Mouse (Mus musculus): Measurements from ENCODE around the gene Pde8b. TPM values are rescaled to one million over a fixed set of nuclear protein-coding genes. Genes with fewer than 3 reads are reported as not detected.
A peak's percentile ranks its signal among the peaks of the same experiment; 100 is the strongest.

Gene Pde8b
- polyA plus RNA-seq, 1 experiment from 2014 or later, result 1.5 TPM

DNA sequence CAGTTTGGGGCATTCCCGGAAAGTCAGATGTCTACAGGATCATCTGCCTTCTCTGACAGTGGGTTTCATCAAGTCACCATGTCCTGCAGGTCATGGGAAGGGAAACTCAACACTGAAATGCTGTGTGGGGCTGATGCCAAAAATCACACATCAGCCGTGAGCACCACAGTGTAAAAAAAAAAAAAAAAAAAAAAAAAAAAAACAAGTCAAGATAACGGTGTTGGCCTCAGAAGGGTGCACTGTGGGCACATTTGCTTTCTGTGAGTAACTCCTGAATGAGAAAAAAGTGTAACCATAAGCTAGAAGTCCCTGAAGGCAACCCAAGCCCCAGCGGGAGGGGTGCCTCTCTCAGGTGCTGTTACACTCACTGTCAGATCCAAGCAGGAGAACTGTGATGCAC, 199.7 kb downstream of the Pde8b start:
- no peak overlapping the region for H3K4me3 ChIP-seq
- 98% methylated on average over 4 of the region's 4 CpGs for WGBS
- DNase-seq (ENCODE audit: low spot score), result no peak
- H3K9me3 ChIP-seq (replicated peaks), result no peaks in the 10 kb centered on the region
- H3K36me3 ChIP-seq, result no peaks in the 10 kb centered on the region
- H3K27ac ChIP-seq (replicated peaks), result no peak overlapping the region
- no peaks in the 10 kb centered on the region for H3K27me3 ChIP-seq (ENCODE audit: low read depth, poor library complexity, severe bottlenecking)
- no peaks in the 10 kb centered on the region for H3K4me1 ChIP-seq

DNA sequence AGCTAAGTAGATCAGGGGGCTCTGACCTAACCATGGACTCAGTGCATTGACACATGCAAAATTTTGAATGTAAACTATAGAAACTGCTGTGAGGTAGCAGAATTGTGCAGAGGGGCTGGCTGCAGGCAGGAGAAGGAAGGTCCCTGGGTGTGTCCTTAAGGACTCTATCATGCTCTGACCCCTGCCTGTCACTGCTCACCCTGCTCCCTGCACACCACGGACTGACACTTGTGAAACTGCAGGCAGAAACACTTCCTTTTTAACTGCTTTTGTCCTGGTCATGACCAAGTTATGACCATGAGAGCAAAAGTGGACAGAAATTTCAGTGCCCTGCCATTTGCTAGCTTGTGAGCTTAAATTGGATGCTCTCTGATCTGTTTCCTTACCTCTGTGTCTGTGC, 206.0 kb downstream of the Pde8b start:
- WGBS, result 52% methylated on average over 1 of the region's 1 CpGs
- Histone ChIP-seq H3K27ac (replicated peaks) (no peak overlapping the region), H3K27me3 (ENCODE audit: low read depth, poor library complexity, severe bottlenecking) (no peaks in the 10 kb centered on the region), H3K4me3 (no peak overlapping the region), H3K36me3 (no peaks in the 10 kb centered on the region), H3K4me1 (no peaks in the 10 kb centered on the region), H3K9me3 (replicated peaks) (no peaks in the 10 kb centered on the region)
- no peak for DNase-seq (ENCODE audit: low spot score)

DNA sequence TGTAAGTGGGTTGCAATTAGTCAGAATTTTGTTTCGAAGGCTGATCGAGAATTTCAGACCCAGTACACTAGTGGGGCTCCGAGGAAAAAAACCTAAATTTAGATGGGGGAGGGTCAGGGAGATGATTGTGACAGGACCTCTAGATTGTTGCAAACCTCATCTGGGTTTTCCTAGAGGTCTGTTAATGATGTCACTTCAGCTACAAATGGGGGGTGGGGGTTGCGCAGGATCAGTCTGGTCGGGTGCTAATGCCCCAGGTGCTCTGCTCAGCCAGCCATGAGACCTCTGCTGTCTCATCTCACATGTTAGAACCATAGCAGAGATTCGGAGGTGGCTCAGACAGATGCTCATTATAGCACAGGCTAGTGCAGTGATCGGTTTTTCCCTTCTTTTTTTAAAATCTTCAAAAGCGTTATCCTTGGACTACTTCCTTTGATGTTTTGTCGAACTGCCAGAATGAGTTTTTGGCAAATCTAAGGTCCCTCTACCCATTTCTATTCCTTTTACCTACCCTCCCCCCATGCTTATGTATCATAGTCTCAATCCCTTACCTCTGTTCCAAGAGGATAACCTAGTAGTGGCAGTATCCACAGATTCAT, 209.9 kb downstream of the Pde8b start:
- Histone ChIP-seq H3K36me3 (no peaks in the 10 kb centered on the region), H3K4me1 (no peaks in the 10 kb centered on the region), H3K9me3 (replicated peaks) (no peaks in the 10 kb centered on the region), H3K4me3 (no peak overlapping the region), H3K27me3 (ENCODE audit: low read depth, poor library complexity, severe bottlenecking) (no peaks in the 10 kb centered on the region), H3K27ac (replicated peaks) (no peak overlapping the region)
- DNase-seq (ENCODE audit: low spot score), result no peak
- 91% methylated on average over 9 of the region's 9 CpGs for WGBS

DNA sequence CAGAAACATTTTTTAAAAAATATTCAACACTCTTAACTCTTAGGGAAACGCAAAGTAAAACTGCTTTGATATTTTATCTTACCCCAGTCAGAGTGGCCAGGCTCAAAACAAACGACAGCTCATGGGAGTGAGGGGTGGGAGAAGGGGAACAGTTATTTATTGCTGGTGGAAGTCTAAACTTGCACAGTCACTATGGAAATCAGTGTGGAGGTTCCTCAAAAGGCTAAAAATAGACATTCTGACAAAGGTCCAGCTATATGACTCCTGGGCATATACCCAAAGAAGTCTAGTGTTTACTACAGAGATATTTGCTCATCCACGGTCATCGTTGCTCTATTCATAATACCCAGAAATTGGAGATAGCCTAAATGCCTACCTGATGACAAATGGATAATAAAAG, 211.9 kb downstream of the Pde8b start:
- Histone ChIP-seq H3K4me1 (no peaks in the 10 kb centered on the region), H3K36me3 (no peaks in the 10 kb centered on the region), H3K27me3 (ENCODE audit: low read depth, poor library complexity, severe bottlenecking) (no peaks in the 10 kb centered on the region), H3K27ac (replicated peaks) (no peak overlapping the region), H3K9me3 (replicated peaks) (no peaks in the 10 kb centered on the region), H3K4me3 (no peak overlapping the region)
- WGBS, result 87% methylated on average over 4 of the region's 4 CpGs
- DNase-seq (ENCODE audit: low spot score), result no peak

DNA sequence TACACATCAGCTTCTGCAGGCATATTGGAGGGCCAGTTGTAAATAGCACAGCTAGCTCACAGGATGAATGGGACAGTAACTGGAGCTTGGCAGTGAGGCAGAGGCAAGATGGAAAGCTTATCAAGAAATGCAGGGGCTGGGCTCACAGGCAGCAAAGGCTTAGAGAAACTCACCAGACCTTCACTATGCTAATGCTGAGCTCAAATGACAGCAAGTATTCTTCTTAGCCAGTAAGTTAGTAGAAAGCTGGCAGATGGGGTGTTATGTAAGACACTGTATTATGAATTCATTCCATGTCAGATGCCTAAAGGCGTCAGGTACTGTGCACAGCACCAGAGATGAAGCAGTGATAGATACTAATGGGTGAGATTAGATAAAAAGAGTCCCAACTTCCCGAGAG, 215.4 kb downstream of the Pde8b start:
- H3K36me3 ChIP-seq, result no peaks in the 10 kb centered on the region
- no peak overlapping the region for H3K4me3 ChIP-seq
- no peaks in the 10 kb centered on the region for H3K27me3 ChIP-seq (ENCODE audit: low read depth, poor library complexity, severe bottlenecking)
- no peak overlapping the region for H3K27ac ChIP-seq (replicated peaks)
- H3K4me1 ChIP-seq, result 0 out of 2 replicates have a peak, but pooled peaks cover 2% of the 10 kb centered on the region
- WGBS, result 76% methylated on average over 2 of the region's 2 CpGs
- no peaks in the 10 kb centered on the region for H3K9me3 ChIP-seq (replicated peaks)
- DNase-seq (ENCODE audit: low spot score), result no peak

DNA sequence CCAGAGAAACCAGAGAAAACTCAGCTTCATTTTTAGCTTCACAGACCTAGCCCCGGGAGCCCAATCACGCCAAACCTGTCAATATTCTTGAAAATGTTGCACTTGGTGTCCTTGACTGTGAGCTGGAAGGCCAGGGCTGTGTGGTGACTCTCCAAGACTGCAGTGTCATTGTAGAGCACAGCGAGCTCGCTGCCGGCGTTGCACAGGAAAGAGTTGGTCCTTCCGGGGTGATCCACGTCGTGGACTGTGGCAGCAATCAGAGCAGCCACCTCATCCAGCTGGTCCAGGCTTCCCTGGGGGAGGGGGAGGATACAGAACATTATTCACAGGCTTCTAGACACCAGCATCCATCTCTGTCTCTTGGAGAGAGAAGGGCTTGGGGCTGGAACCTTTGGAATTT, 216.0 kb downstream of the Pde8b start:
- no peak for DNase-seq (ENCODE audit: low spot score)
- Histone ChIP-seq H3K4me1 (0 out of 2 replicates have a peak, but pooled peaks cover 2% of the 10 kb centered on the region), H3K9me3 (replicated peaks) (no peaks in the 10 kb centered on the region), H3K27me3 (ENCODE audit: low read depth, poor library complexity, severe bottlenecking) (no peaks in the 10 kb centered on the region), H3K4me3 (no peak overlapping the region), H3K27ac (replicated peaks) (no peak overlapping the region), H3K36me3 (no peaks in the 10 kb centered on the region)
- WGBS, result 93% methylated on average over 9 of the region's 9 CpGs

DNA sequence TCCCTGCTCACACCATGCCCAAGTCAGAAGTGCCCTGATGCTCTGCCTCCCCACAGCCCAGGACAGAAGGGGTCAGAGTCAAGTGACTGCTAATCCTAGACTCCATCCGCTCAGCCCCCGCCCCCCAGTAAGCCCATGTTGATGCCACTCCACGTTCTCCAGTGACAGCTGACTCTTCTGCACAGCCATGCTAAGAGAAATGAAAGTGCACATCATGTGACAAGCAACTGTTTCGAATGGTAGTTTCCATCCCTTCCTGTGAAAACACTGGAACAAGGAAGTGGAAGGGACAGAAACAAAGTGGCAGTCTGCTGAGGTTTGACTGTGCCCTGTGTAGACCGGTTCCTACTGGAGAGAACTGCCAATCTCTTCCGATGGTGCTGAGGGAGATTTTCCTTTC, 217.2 kb downstream of the Pde8b start:
- 86% methylated on average over 6 of the region's 6 CpGs for WGBS

DNA sequence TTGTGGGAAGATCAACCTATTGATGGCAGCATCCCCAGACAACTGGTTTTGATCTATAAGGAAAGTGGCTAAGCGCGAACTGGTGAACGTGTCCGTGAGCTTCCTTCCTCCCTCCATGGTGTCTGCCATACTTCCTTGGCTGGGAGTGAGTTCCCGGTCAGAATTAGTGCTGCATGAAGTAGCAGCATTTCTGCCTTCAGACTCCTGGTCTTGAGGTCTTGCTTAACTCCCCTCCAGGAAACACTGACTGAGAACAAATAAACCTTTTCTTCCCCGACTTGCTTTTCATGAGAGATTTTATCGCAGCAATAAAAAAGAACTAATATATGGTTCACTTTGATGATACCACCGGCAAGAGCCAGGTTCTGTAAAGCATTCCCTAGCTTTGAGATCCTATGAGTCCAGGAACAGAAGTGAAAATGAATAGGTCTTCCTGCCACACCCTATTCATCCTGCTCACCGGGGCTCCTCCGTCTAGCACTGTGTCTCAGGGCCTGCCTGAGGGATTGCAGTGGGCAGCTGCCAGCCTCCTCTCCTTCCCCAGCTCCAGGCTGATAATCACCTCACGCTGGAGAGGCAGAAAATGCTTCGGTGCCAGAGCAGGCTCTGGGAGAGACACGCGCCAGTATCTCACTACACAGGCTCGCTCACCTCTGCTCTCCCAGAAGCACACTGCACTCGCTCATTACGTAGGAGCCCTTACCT, 217.9 kb downstream of the Pde8b start:
- Histone ChIP-seq H3K36me3 (no peaks in the 10 kb centered on the region), H3K4me3 (no peak overlapping the region), H3K27me3 (ENCODE audit: low read depth, poor library complexity, severe bottlenecking) (no peaks in the 10 kb centered on the region), H3K9me3 (replicated peaks) (no peaks in the 10 kb centered on the region), H3K4me1 (0 out of 2 replicates have a peak, but pooled peaks cover 2% of the 10 kb centered on the region), H3K27ac (replicated peaks) (peak overlapping the region; percentile 33; the same call in 1 of the 2 replicates)
- 82% methylated on average over 17 of the region's 17 CpGs for WGBS
- no peak for DNase-seq (ENCODE audit: low spot score)

More for the DNA sequence above, 217.2 kb downstream of the Pde8b start:
- H3K36me3 ChIP-seq, result no peaks in the 10 kb centered on the region
- H3K4me1 ChIP-seq, result 0 out of 2 replicates have a peak, but pooled peaks cover 2% of the 10 kb centered on the region
- H3K9me3 ChIP-seq (replicated peaks), result no peaks in the 10 kb centered on the region
- no peak for DNase-seq (ENCODE audit: low spot score)
- H3K27ac ChIP-seq (replicated peaks), result no peak overlapping the region
- no peak overlapping the region for H3K4me3 ChIP-seq
- no peaks in the 10 kb centered on the region for H3K27me3 ChIP-seq (ENCODE audit: low read depth, poor library complexity, severe bottlenecking)

DNA sequence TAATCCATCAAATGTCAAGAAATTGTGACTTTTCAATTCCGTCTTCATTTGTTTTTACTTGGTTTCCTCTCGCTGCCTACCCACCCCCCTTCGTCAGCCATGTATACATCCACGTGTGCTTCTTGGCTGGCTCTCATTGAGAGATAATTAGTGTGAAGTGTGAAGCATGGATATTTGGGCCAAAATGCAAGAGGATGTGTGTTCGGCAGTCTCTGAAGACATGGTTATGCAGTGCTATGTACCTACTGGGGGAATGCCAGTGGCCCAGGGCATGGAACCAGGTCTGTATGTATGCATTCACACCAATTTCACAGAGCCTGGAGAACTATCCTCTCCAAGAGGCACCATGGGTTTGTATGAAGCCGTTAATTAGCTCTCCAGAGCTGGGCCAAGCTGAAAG, 219.3 kb downstream of the Pde8b start:
- no peaks in the 10 kb centered on the region for H3K9me3 ChIP-seq (replicated peaks)
- H3K4me1 ChIP-seq, result 0 out of 2 replicates have a peak, but pooled peaks cover 2% of the 10 kb centered on the region
- H3K27ac ChIP-seq (replicated peaks), result no peak overlapping the region
- no peaks in the 10 kb centered on the region for H3K27me3 ChIP-seq (ENCODE audit: low read depth, poor library complexity, severe bottlenecking)
- 93% methylated on average over 6 of the region's 6 CpGs for WGBS
- H3K4me3 ChIP-seq, result no peak overlapping the region
- DNase-seq (ENCODE audit: low spot score), result no peak
- H3K36me3 ChIP-seq, result no peaks in the 10 kb centered on the region

DNA sequence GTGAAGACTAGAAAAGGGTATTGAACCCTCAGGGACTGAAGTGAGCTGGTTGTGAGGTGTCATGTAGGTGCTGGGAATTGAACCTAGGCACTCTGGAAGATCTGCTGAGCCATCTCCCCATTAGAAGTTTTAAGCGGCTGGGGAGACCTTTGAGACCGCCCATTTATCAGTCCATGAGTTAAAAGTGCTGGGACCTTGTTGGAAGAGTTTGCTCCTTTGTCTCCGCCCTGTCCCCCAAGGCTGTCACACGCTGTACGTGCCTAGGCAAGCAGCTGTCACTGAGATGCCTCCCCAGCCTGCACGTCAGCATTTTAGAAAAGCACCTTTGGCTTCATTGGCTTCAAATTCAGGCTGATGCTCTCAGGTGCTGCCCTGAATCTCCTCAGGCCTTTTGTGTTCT, 229.9 kb downstream of the Pde8b start:
- DNase-seq (ENCODE audit: low spot score), result no peak
- Histone ChIP-seq H3K9me3 (replicated peaks) (no peaks in the 10 kb centered on the region), H3K4me1 (peaks cover 20% of the 10 kb centered on the region), H3K27ac (replicated peaks) (no peak overlapping the region), H3K27me3 (ENCODE audit: low read depth, poor library complexity, severe bottlenecking) (no peaks in the 10 kb centered on the region), H3K4me3 (no peak overlapping the region), H3K36me3 (no peaks in the 10 kb centered on the region)
- WGBS, result 86% methylated on average over 6 of the region's 6 CpGs

DNA sequence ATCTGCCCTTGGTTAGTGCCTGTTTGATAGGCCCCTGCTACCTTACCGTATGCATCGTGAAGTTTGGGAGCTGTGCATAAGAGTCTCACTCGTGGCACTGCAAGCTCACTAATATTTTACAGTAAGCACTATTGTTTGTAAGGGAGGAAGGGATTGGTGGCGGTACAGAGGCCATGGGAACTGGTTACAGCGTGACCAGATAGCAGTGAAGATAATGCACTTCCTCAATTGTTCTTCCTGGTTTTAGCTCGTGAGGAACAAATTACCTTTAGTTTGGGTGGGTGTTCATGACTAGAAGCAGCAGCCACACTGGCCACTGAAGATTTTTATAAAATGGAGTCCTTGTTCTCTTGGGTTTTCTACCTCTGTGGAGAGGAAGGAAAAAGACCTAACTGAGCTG, 230.8 kb downstream of the Pde8b start:
- Histone ChIP-seq H3K9me3 (replicated peaks) (no peaks in the 10 kb centered on the region), H3K4me1 (peaks cover 21% of the 10 kb centered on the region), H3K36me3 (no peaks in the 10 kb centered on the region), H3K4me3 (no peak overlapping the region), H3K27me3 (ENCODE audit: low read depth, poor library complexity, severe bottlenecking) (no peaks in the 10 kb centered on the region), H3K27ac (replicated peaks) (no peak overlapping the region)
- DNase-seq (ENCODE audit: low spot score), result no peak
- 89% methylated on average over 6 of the region's 6 CpGs for WGBS

DNA sequence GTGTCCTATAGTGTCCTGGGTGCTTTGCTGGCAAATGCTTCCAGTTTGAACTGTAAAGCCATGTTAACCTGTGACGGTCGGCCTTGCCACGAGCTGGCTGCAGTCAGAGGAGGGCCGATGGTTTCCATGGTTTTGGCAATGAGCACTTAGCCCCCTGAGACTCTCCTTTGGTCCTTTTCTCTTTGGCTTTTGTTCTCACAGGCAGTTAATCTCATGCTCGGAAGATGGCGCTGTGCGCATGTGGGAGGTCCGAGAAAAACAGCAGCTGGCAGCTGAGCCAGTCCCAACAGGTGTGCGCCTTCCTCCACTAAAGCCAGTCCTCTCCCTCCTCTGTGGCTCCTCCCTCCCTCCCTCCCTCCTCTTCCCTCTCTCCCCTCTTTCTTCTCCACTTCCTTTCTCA, 232.2 kb downstream of the Pde8b start:
- no peak overlapping the region for H3K4me3 ChIP-seq
- no peaks in the 10 kb centered on the region for H3K27me3 ChIP-seq (ENCODE audit: low read depth, poor library complexity, severe bottlenecking)
- H3K36me3 ChIP-seq, result peaks cover 1% of the 10 kb centered on the region
- peak; percentile 80 for DNase-seq (ENCODE audit: low spot score)
- peak overlapping the region; percentile 43; the same call in 1 of the 2 replicates for H3K27ac ChIP-seq (replicated peaks)
- peaks cover 21% of the 10 kb centered on the region for H3K4me1 ChIP-seq
- no peaks in the 10 kb centered on the region for H3K9me3 ChIP-seq (replicated peaks)
- WGBS, result 4% methylated on average over 9 of the region's 9 CpGs

DNA sequence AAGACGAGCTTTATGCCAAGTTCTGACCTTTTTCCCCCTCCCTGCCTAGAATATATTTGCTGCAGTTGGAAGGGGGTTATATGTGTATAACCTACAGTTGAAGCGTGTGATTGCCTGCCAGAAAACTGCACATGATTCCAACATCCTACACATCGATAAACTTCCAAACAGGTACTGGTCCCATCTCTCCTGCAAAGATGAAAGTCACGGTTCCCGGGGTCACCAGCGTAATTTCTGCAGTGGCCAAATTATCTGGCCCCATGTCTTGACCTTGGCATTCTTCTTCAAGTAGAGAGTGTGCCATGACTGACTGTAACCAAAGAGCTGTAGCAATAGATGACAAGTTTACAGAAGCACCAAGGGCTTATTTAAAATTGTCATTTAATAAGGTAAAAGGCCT, 232.9 kb downstream of the Pde8b start:
- Histone ChIP-seq H3K27ac (replicated peaks) (no peak overlapping the region), H3K27me3 (ENCODE audit: low read depth, poor library complexity, severe bottlenecking) (no peaks in the 10 kb centered on the region), H3K4me1 (peaks cover 21% of the 10 kb centered on the region), H3K36me3 (peaks cover 3% of the 10 kb centered on the region), H3K9me3 (replicated peaks) (no peaks in the 10 kb centered on the region), H3K4me3 (no peak overlapping the region)
- DNase-seq (ENCODE audit: low spot score), result no peak
- 90% methylated on average over 6 of the region's 6 CpGs for WGBS

Data from midbrain, embryonic 10.5 days (tissue).